Mouse (Mus musculus) liver, adult 2 months (tissue): ENCODE data around the gene Tor2a. TPM values are rescaled to one million over a fixed set of nuclear protein-coding genes. Genes with fewer than 3 reads are reported as not detected.
A peak's percentile ranks its signal among the peaks of the same experiment; 100 is the strongest.

Experiments used
- DNase-seq: peaks from one replicate; pipeline ENCODE4 v3.0.0-alpha.2; 2011; ENCODE audit warnings: low read depth, low spot score; ENCODE audit errors: extremely low read depth
- H3K27ac ChIP-seq: fragments of 200-500 bp; replicated peaks from 2 replicates; pipeline ENCODE4 v1.5.1; 2012; ENCODE audit warnings: low read depth, mild to moderate bottlenecking, control low read depth, inconsistent platforms, low read length; ENCODE audit not compliant: insufficient read depth
- H3K27me3 ChIP-seq: fragments of 200-500 bp; 2 replicates; pipeline ENCODE4 v1.6.1; 2012; ENCODE audit warnings: mild to moderate bottlenecking, moderate library complexity, low read length, inconsistent platforms; ENCODE audit not compliant: control insufficient read depth, insufficient read depth
- H3K36me3 ChIP-seq: fragments of 200-500 bp; 2 replicates; pipeline ENCODE4 v1.6.1; 2012; ENCODE audit warnings: low read length, inconsistent platforms; ENCODE audit not compliant: control insufficient read depth, insufficient read depth
- H3K4me1 ChIP-seq: fragments of 200-500 bp; 2 replicates; pipeline ENCODE4 v1.6.1; 2011; ENCODE audit warnings: low read length; ENCODE audit not compliant: control insufficient read depth, insufficient read depth
- H3K4me3 ChIP-seq: fragments of 200-500 bp; 2 replicates; pipeline ENCODE4 v1.5.1; 2011; ENCODE audit warnings: low read depth, mild to moderate bottlenecking, control low read depth, low read length, moderate library complexity; ENCODE audit not compliant: insufficient read depth
- H3K79me2 ChIP-seq: fragments of 200-500 bp; 2 replicates; pipeline ENCODE4 v1.6.1; 2012; ENCODE audit warnings: inconsistent platforms, mild to moderate bottlenecking, low read length, moderate library complexity; ENCODE audit not compliant: control insufficient read depth, insufficient read depth
- H3K9ac ChIP-seq: fragments of 200-500 bp; 2 replicates; pipeline ENCODE4 v1.6.1; 2012; ENCODE audit warnings: low read depth, mild to moderate bottlenecking, control low read depth, inconsistent platforms, low read length
- CTCF ChIP-seq: fragments of 200-500 bp; IDR thresholded peaks from 2 replicates; pipeline ENCODE4 v1.5.1; 2011; ENCODE audit warnings: low read depth, low read length, control low read depth
- POLR2A ChIP-seq: fragments of 200-500 bp; IDR thresholded peaks from 2 replicates; pipeline ENCODE4 v1.6.1; 2011; ENCODE audit warnings: low read length, control low read depth; ENCODE audit not compliant: insufficient read depth; ENCODE audit errors: extremely low read depth
- WGBS: fragments of 180-500 bp; shearing (Covaris S2); methylation state at CpG from one replicate; pipeline ENCODE4 v1.1.7; 2018; 5-methylcytosine and 5-hydroxymethylcytosine counted together
- polyA plus RNA-seq: library from polyadenylated mRNA; depleted of rRNA; stranded (reverse); fragments of >200 nt; gene quantifications from 2 replicates; pipeline ENCODE4 v1.2.3, GENCODE M21; 2012
- total RNA-seq: library from RNA; depleted of rRNA; stranded (reverse); fragments of >200 nt; gene quantifications from 2 replicates; pipeline ENCODE4 v1.2.3, GENCODE M21; 2014

Gene Tor2a
- total and polyA plus RNA-seq, 2 experiments, result 26.6 to 72.6 TPM

DNA sequence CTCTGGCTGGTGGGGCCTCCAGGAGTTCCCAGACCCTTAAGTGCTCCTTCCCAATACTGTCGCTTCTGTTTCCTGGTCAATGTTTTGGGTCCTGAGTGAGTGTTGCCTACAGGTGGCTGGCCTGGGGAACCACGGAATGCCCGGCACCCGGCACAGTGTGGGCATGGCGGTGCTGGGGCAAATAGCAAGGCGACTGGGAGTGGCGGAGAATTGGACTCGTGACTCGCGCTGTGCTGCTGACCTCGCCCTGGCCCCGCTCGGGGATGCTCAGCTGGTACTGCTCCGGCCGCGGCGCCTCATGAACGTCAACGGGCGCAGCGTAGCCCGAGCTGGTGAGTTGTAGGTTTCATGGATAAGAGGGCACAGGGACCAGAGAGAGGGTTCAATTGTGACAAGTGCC lies 19.2 kb downstream of the Tor2a start:
- Histone ChIP-seq H3K9ac (no peak overlapping the region), H3K36me3 (no peaks in the 10 kb centered on the region), H3K27me3 (no peaks in the 10 kb centered on the region), H3K27ac (no peak overlapping the region), H3K79me2 (no peaks in the 10 kb centered on the region), H3K4me1 (peaks cover 5% of the 10 kb centered on the region), H3K4me3 (no peak overlapping the region)
- no peak for DNase-seq
- WGBS, result 50% methylated on average over 22 of the region's 22 CpGs
- no peak for TF ChIP-seq CTCF
- TF ChIP-seq POLR2A, result no peak

- no peak for DNase-seq
- Histone ChIP-seq H3K36me3 (no peaks in the 10 kb centered on the region), H3K9ac (no peak overlapping the region), H3K4me1 (no peaks in the 10 kb centered on the region), H3K27me3 (no peaks in the 10 kb centered on the region), H3K79me2 (no peaks in the 10 kb centered on the region), H3K27ac (no peak overlapping the region), H3K4me3 (no peak overlapping the region)
- WGBS, result 91% methylated on average over 6 of the region's 6 CpGs
- TF ChIP-seq CTCF (no peak), POLR2A (no peak)
Observed at GRCm38 (mm10) chr2:32778081-32778480, 21.0 kb downstream of the Tor2a start.

DNA sequence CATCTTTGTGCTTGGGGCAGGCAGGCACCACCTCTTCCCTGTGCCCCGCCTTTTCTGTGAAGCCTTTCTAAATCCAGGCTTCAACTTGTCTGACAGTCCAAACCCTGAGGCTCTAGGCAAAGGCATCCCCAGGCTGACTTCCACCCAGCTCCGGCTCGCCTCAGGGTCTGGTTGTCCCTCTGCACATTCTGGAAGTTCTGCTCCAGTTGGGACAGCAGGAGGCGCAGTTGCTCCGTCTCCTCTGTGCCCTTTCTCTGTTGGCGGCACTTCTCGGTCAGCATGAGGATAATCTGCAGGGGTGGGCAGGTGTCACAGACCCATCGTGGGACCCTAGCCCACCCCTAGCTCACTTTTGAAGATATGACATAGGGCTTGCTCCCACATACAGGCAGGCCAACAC lies 22.1 kb downstream of the Tor2a start:
- Histone ChIP-seq H3K4me1 (no peaks in the 10 kb centered on the region), H3K9ac (no peak overlapping the region), H3K27me3 (no peaks in the 10 kb centered on the region), H3K36me3 (no peaks in the 10 kb centered on the region), H3K79me2 (no peaks in the 10 kb centered on the region), H3K27ac (no peak overlapping the region), H3K4me3 (no peak overlapping the region)
- WGBS, result 20% methylated on average over 8 of the region's 8 CpGs
- TF ChIP-seq CTCF (peak; percentile 88), POLR2A (no peak)
- peak; percentile 17 for DNase-seq

GRCm38 (mm10) chr2:32779714-32780113 lies 22.7 kb downstream of the Tor2a start:
- Histone ChIP-seq H3K4me1 (no peaks in the 10 kb centered on the region), H3K27ac (no peak overlapping the region)
- WGBS, result 92% methylated on average over 6 of the region's 6 CpGs

GRCm38 (mm10) chr2:32781710-32782109 lies 24.7 kb downstream of the Tor2a start:
- Histone ChIP-seq H3K4me1 (no peaks in the 10 kb centered on the region), H3K27ac (no peak overlapping the region), H3K27me3 (no peaks in the 10 kb centered on the region), H3K9ac (no peak overlapping the region), H3K36me3 (no peaks in the 10 kb centered on the region), H3K4me3 (no peak overlapping the region), H3K79me2 (no peaks in the 10 kb centered on the region)
- 87% methylated on average over 6 of the region's 6 CpGs for WGBS
- TF ChIP-seq CTCF (no peak), POLR2A (no peak)
- no peak for DNase-seq

More at GRCm38 (mm10) chr2:32779714-32780113, 22.7 kb downstream of the Tor2a start:
- TF ChIP-seq CTCF, result no peak
- TF ChIP-seq POLR2A, result no peak
- H3K9ac ChIP-seq, result no peak overlapping the region
- no peak overlapping the region for H3K4me3 ChIP-seq
- H3K79me2 ChIP-seq, result no peaks in the 10 kb centered on the region
- no peak for DNase-seq
- no peaks in the 10 kb centered on the region for H3K36me3 ChIP-seq
- no peaks in the 10 kb centered on the region for H3K27me3 ChIP-seq

GRCm38 (mm10) chr2:32784048-32784681 lies 27.1 kb downstream of the Tor2a start, which contains the start of gene Cfap157:
Cfap157 (minus strand) TSS chr2:32784428.
- Histone ChIP-seq H3K36me3 (no peaks in the 10 kb centered on the region), H3K27me3 (no peaks in the 10 kb centered on the region), H3K4me1 (no peaks in the 10 kb centered on the region), H3K79me2 (no peaks in the 10 kb centered on the region), H3K4me3 (no peak within 1 kb of the TSS), H3K27ac (no peak within 1 kb of the TSS), H3K9ac (no peak within 1 kb of the TSS)
- DNase-seq, result peak; percentile 19
- 77% methylated on average over 4 of the region's 4 CpGs for whole genome bisulfite sequencing
- TF ChIP-seq POLR2A, result no peak
- no peak for TF ChIP-seq CTCF
